Mouse (Mus musculus) kidney, postnatal 10 days (tissue): ENCODE data around the gene Olfr98.
"Not testable (repeated sequence)": the region's sequence is repeated elsewhere in the genome, so short reads cannot be mapped to it uniquely, and the experiment has no call there.

Experiments used
- DNase-seq: peaks from one replicate; pipeline ENCODE4 v3.0.0; 2021; ENCODE audit warnings: mixed read lengths

Olfr98 gene

GRCm38 (mm10) chr17:37263626-37264025 lies at the start of gene Olfr98:
TSS of gene Olfr98 (minus strand) at chr17:37263749.
- no peak for DNase-seq

GRCm38 (mm10) chr17:37310146-37310699 lies 46.7 kb upstream of the Olfr98 start:
- DNase-seq, result no peak

GRCm38 (mm10) chr17:37308483-37308882 lies 44.9 kb upstream of the Olfr98 start:
- DNase-seq, result no peak

DNA sequence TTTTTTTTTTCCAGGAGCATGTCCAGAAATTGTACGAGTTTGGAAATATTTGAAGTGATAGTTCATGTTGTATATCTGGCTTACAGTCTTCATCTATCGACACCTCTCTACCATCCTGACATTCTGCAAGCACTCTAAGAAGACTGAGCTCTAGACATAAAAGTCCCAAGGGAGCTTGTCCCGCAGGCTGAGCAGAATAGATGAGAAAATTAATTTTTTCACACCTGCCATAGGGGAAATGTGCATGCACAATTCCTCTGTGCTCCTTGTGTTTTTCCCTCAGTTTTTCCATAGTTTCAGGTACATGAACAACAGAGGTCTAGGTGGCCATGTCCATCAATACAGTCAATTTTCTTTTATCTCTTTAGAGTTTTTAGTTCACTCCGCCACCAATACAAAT lies 40.7 kb upstream of the Olfr98 start, which contains the start of gene Olfr101:
Gene Olfr101 (minus strand): TSS at position 101 of the 400 bp plus-strand sequence.
- DNase-seq, result no peak

GRCm38 (mm10) chr17:37283360-37283759 lies 19.8 kb upstream of the Olfr98 start, which contains the start of gene Olfr99:
TSS of gene Olfr99 (minus strand) at chr17:37283460.
- no peak for DNase-seq

GRCm38 (mm10) chr17:37280331-37280730 lies 16.8 kb upstream of the Olfr98 start:
- no peak for DNase-seq

DNA sequence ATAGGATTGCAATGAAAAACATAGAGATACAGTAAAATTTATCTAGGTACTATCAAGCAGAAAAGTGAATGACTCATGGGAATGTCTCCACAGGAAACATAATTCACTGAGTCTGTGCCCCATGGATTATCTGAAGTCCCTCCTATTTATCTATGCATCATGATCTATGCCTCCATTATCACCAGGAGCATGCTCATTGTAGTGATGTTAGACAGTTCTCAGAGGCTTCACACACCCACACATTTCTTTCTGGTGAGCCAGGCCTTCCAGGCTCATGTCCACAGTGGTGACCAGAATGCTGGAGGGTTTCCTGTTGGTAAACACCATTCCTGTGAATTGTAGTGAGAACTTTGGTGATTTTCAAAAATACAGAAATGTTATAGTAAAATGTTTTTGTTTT lies 13.0 kb upstream of the Olfr98 start:
- no peak for DNase-seq

GRCm38 (mm10) chr17:37275626-37276248 lies 12.2 kb upstream of the Olfr98 start:
- DNase-seq, result no peak

- peak; percentile 44 for DNase-seq
These were observed 7.1 kb upstream of the Olfr98 start for GRCm38 (mm10) chr17:37270702-37271092.

DNA sequence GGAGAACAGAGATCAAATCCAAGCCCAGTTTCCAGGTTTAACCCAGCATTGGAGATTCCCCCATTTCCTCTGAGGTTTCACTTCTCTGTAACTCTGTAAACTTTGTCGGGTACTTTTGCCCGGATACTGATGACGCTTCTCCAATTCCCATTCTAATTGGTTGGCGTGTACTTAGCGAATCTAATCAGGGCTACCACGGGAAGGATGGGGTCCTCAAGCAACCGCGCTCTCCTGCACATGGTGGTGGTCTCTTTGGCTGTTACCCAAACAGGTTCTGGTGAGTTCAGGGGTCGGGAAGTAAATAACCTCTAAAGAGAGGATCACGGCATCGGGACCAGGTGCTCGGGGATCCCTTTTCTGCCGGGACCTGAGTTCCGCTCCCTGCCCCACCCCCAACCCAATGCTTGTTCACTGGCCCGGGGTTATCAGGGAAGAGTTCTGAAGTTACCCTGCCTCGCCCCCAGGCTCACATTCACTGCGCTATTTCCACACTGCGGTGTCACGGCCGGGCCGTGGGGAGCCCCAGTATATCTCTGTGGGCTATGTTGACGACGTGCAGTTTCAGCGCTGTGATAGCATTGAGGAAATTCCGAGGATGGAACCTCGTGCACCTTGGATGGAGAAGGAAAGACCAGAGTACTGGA lies 6.6 kb upstream of the Olfr98 start, which contains the start of gene H2-M3:
Gene H2-M3 (plus strand): TSS at position 163 of the 644 bp plus-strand sequence.
- DNase-seq, result peak; percentile 91

DNA sequence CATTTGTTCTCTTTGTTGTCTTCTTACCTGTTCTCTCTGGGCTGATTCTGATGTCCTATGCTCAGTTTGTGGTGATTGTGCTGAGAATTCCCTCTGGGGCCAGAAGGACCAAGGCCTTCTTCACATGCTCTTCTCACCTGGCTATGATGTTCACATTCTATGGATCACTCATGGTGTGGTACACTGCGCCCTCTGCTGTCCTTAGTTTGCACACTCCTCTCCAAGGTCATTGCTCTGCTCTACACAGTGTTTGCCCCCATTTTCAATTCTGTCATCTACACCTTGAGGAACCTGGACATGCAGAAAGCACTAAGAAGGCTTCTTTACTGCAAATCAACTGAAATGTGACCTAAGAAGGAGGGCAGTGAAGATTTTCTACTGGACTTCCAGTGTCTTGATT lies 13.0 kb downstream of the Olfr98 start:
- DNase-seq, result peak; percentile 31

- no peak for DNase-seq
These were observed 14.1 kb downstream of the Olfr98 start for GRCm38 (mm10) chr17:37249460-37249859.

GRCm38 (mm10) chr17:37246715-37247114 lies 16.8 kb downstream of the Olfr98 start:
- DNase-seq, result peak; percentile 28

DNA sequence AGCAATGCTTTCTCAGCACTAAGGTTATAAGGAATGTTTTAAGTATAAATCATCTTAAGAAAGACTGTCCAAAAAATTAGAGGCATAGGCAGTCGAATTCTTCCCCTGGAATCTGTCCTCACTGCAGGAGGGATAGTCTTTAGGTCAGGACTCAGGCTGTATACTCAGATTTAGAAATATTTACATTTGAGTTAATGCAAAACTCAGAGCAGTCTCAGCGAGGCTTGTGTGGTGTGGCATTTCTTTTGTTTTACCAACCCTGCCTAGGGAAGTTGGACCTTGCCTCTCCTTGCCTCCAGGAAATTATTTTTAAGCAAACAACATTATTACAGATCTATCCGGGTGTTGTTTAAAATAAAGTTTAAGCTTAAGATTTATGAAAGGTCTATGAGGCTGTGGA lies 21.4 kb downstream of the Olfr98 start:
- DNase-seq, result no peak

- not testable (repeated sequence) for DNase-seq
These were observed 26.3 kb downstream of the Olfr98 start, which contains the start of gene Olfr97 for GRCm38 (mm10) chr17:37237230-37237629. TSS of gene Olfr97 (minus strand) at chr17:37237330.

DNA sequence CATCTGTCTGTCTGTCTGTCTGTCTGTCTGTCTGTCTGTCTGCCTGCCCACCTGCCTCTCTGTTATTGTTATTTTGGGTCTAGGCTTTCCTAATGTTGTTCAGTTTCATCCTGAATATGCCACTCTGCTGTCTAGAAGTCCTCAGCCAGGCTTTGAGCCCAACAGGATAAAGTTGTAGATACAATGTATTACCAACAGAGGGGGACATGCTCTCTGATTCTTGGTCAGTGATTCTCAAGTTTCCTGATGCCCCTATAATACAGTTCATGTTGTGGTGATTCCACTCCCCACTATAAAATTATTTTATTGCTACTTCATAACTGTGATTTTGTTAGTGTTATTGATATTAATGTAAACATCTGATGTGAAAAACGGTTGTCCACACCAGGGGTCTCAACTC lies 41.7 kb downstream of the Olfr98 start:
- DNase-seq, result no peak

- no peak for DNase-seq
These were observed 43.7 kb downstream of the Olfr98 start, which contains the start of gene Olfr96 for GRCm38 (mm10) chr17:37219846-37220245. TSS of gene Olfr96 (plus strand) at chr17:37220146.

DNA sequence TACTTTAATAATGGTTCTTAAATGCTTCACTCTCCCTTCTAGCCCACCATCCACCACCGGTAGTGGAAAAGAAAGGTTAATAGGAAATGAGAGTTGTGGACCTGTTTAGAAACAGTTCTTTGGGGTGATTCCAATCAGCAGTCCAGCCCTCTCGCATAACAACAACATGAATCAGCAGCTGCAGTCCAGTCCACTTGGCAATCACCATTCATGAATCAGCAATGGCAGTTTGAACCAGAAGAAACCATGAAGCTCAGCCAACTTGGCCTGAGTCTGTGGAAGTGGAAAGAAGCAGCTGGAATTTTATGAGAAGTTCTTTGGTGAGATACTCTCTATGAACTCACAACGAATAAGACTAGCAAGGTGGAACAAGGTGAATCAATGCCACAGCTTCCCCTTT lies 45.1 kb downstream of the Olfr98 start:
- DNase-seq, result no peak

DNA sequence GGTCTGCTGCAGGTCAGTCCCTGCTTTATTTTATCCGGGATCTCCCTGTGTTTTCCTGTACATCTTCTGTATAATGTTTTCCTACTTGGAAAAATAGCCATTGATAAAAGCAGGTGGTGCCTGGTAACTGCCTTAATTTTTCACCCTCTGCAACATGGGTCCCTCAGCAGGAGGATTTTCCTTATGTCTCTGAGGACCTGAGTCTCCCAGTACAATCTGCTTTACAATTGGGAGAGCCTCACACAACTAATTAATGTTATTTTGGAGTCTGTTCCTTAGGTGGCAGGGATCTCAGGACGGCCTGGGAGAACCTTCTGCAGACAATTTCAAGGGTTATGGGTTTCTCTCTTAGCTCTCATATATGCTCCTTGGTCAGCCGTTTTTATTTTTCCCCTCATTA lies 50.5 kb downstream of the Olfr98 start, which contains the start of gene Olfr95:
Gene Olfr95 (minus strand): TSS at position 101 of the 400 bp plus-strand sequence.
- no peak for DNase-seq
